Mouse (Mus musculus): Measurements from ENCODE around the gene Fabp2.

GRCm38 (mm10) chr3:122923147-122923546 is 28.3 kb downstream of the Fabp2 start:
- TF ChIP-seq CTCF (IDR thresholded peaks at IDR 0.05; ENCODE audit: control insufficient read depth, insufficient read depth, insufficient read length) (no peak), FOSL1 (IDR thresholded peaks at IDR 0.05; ENCODE audit: insufficient read depth, low read length, poor library complexity, severe bottlenecking) (no peak), USF1 (IDR thresholded peaks at IDR 0.05; ENCODE audit: low read depth) (no peak)

Data from C2C12 (cell line).